Mouse (Mus musculus) heart, postnatal 0 days (tissue): ENCODE measurements around the gene Ghr.

Source experiments
- CTCF ChIP-seq: IDR thresholded peaks from 2 replicates; pipeline ENCODE4 v1.5.1; 2016; ENCODE audit warnings: antibody characterized with exemption, control low read depth, low read depth
- EP300 ChIP-seq: IDR thresholded peaks from 2 replicates; pipeline ENCODE4 v1.6.1; 2016; ENCODE audit warnings: antibody characterized with exemption, low read depth

DNA sequence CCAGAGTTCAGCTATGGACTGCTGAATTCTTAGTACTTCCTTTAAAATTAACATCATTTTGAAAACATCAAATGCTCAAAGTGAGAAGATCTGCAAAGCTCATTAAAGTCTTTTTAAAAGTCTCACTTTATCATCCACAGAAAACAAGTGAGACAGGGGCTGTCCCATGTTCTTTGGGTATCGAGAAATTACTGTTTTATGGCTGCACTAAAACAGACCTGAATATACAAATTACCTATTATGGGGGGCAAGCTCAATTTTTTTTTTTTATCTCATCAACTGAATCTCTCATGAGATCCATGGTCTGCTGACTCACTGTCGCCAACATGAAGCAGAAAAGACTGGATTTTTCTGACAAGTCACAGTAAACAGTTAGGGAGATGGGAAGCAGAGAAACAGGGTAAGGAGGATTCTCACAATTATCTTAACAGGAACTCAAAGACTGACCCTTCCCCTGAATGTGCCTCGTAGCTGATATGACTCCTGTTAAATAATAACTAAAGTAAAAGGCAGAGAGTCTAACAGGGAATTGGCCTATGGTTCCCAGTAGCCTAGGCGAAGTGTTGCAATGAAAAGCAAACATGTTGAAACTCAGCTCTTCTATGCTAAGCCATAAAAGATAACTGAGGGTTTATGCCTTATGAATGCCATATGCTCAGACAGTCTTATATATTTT is 18.3 kb upstream of the Ghr start:
- no peak for TF ChIP-seq EP300
- no peak for TF ChIP-seq CTCF
